Mouse (Mus musculus) right cerebral cortex, adult 18-20 months (tissue): ENCODE measurements around the gene Tmem14a.
"Not testable (repeated sequence)": the region's sequence is repeated elsewhere in the genome, so short reads cannot be mapped to it uniquely, and the experiment has no call there.

Source experiments
- DNase-seq: peaks from one replicate; pipeline ENCODE4 v3.0.0; 2022; ENCODE audit warnings: mixed read lengths

Gene Tmem14a

GRCm38 (mm10) chr1:21253303-21253650, 34.9 kb downstream of the Tmem14a start:
- no peak for DNase-seq

GRCm38 (mm10) chr1:21253856-21254255, 35.5 kb downstream of the Tmem14a start:
- no peak for DNase-seq

- DNase-seq, result no peak
Measured at GRCm38 (mm10) chr1:21255625-21256345, 37.4 kb downstream of the Tmem14a start.

GRCm38 (mm10) chr1:21256391-21256790, 38.0 kb downstream of the Tmem14a start:
- DNase-seq, result no peak

- no peak for DNase-seq
Measured at GRCm38 (mm10) chr1:21256871-21257270, 38.5 kb downstream of the Tmem14a start.

- DNase-seq, result not testable (repeated sequence)
Measured at GRCm38 (mm10) chr1:21259981-21260380, 41.6 kb downstream of the Tmem14a start.

GRCm38 (mm10) chr1:21262401-21262800, 44.0 kb downstream of the Tmem14a start:
- no peak for DNase-seq

GRCm38 (mm10) chr1:21263986-21264385, 45.6 kb downstream of the Tmem14a start:
- no peak for DNase-seq

- DNase-seq, result no peak
Measured at GRCm38 (mm10) chr1:21264747-21265146, 46.4 kb downstream of the Tmem14a start.

- DNase-seq, result no peak
Measured at GRCm38 (mm10) chr1:21266766-21267165, 48.4 kb downstream of the Tmem14a start.

GRCm38 (mm10) chr1:21267466-21267865, 49.1 kb downstream of the Tmem14a start:
- DNase-seq, result not testable (repeated sequence)

GRCm38 (mm10) chr1:21271343-21272055, 53.1 kb downstream of the Tmem14a start:
- peak; percentile 60 for DNase-seq

GRCm38 (mm10) chr1:21272056-21272431, 53.7 kb downstream of the Tmem14a start:
- DNase-seq, result no peak

- no peak for DNase-seq
Measured at GRCm38 (mm10) chr1:21273091-21273490, 54.7 kb downstream of the Tmem14a start.

- DNase-seq, result no peak
Measured at GRCm38 (mm10) chr1:21274437-21275040, 56.2 kb downstream of the Tmem14a start.

GRCm38 (mm10) chr1:21275366-21275765, 57.0 kb downstream of the Tmem14a start:
- DNase-seq, result not testable (repeated sequence)

GRCm38 (mm10) chr1:21276158-21276557, 57.8 kb downstream of the Tmem14a start:
- DNase-seq, result not testable (repeated sequence)
